Mouse (Mus musculus): ENCODE results near the gene Sec24c. TPM values are rescaled to one million over a fixed set of nuclear protein-coding genes. Genes with fewer than 3 reads are reported as not detected.
A peak's percentile ranks its signal among the peaks of the same experiment; 100 is the strongest.
"Not testable (repeated sequence)": the region's sequence is repeated elsewhere in the genome, so short reads cannot be mapped to it uniquely, and the experiment has no call there.

Sec24c gene
- polyA plus RNA-seq, 1 experiment from 2014 or later: 101 TPM

DNA sequence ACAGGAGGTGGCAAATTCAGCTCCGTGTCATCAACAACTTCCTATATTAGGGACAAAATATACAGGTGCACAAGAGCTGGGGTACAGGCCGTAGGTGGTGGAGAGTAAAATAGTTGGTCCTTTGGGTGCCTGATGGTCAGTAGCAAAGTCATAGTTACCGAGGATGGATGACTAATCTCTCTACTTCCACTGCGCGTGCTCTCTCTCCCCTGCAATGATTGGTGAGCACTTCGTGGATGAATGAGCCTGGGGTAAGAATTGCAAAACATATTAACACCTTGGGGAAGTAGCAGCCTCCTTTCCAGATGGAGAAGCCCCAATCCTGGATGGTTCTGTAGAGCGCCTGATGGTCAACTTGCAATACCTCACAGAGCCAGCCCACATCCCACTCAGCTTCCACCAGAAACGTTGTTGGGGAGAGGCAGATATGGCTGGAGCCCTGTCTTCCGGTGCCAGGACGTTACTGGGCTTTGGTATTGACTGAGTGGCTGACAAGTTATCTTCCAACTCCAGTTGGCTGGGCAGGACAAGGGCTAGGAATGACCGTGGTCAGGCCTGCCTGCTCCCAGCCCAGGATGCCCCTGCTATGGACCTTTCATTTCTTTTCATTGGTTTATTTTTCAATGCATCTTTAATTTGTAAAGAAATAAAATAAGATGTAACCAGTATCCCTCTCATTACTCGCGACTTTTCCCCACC is 20.2 kb downstream of the Sec24c start:
- 47% methylated on average over 13 of the region's 13 CpGs for WGBS
- peaks cover 68% of the 10 kb centered on the region for H3K36me3 ChIP-seq
- H3K4me3 ChIP-seq: peak overlapping the region; percentile 81
- H3K4me1 ChIP-seq: peaks cover 53% of the 10 kb centered on the region
- no peaks in the 10 kb centered on the region for H3K9me3 ChIP-seq
- peak overlapping the region; percentile 96 for H3K27ac ChIP-seq
- no peak for DNase-seq (ENCODE audit: low spot score)
- no peaks in the 10 kb centered on the region for H3K27me3 ChIP-seq (ENCODE audit: insufficient read depth, poor library complexity, severe bottlenecking)

DNA sequence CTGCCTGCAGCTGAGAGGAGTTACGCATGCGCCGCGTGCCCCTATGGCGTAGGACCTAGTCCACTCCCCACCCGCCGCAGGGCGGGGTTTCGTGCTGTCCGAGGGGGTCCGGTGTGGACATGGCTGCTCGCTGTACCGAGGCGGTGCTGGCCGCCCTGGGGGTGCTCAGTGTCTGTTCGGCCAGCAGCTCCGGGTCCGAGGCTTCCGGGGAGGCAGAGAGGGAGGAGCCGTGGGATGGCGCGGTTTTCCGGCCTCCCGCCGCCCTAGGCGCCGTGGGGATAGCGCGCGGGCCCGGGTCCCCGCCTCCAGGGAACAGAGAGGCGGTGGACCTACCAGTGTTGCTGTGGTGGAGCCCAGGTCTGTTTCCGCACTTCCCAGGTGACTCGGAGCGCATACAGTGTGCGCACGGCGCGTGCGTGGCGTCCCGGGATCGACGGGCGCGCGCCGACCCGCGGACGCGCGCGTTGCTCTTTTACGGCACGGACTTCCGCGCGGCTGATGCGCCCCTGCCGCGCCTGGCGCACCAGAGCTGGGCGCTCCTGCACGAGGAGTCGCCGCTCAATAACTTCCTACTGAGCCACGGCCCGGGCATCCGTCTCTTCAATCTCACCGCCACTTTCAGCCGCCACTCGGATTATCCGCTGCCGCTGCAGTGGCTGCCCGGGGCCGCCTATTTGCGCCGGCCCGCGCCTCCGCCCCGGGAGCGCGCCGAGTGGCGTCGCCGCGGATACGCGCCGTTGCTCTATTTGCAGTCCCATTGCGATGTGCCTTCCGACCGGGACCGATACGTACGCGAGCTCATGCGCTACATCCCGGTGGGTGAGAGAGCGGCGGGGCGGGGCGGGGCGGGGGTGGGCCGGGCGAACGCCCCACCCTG is 21.0 kb downstream of the Sec24c start, which contains the start of gene Fut11:
Fut11 (plus strand) TSS at position 85 of the 877 bp plus-strand sequence.
- under 1% methylated on average over 111 of the region's 111 CpGs for WGBS

DNA sequence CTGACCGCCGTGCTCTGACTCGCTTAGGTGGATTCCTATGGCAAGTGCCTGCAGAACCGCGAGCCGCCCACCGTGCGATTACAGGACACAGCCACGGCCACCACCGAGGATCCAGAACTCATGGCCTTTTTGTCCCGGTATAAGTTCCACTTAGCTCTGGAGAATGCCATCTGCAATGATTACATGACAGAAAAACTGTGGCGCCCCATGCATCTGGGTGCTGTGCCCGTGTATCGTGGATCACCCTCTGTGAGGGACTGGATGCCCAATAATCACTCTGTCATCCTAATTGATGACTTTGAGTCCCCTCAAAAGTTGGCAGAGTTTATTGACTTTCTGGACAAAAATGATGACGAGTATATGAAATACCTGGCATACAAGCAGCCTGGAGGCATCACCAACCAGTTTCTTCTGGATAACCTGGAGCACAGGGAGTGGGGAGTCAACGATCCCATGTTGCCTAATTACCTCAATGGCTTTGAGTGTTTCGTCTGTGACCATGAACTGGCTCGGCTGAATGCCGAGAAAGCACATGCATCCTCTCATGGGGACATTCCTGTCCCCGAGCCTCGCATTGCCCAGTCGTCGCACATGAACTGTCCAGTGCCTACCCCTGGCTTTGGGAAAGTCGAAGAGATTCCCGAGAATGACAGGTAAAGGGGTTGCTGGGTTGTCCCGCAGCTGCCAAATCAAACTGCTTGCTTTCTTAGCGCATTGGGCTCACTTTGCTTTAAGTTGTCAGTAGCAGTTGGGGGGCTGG is 21.8 kb downstream of the Sec24c start:
- Histone ChIP-seq H3K4me3 (peak overlapping the region; percentile 81), H3K36me3 (peaks cover 58% of the 10 kb centered on the region), H3K27me3 (ENCODE audit: insufficient read depth, poor library complexity, severe bottlenecking) (no peaks in the 10 kb centered on the region), H3K9me3 (no peaks in the 10 kb centered on the region), H3K4me1 (peaks cover 54% of the 10 kb centered on the region), H3K27ac (peak overlapping the region; percentile 96)
- no peak for DNase-seq (ENCODE audit: low spot score)
- WGBS: 15% methylated on average over 27 of the region's 27 CpGs

More for the DNA sequence above, 21.0 kb downstream of the Sec24c start, which contains the start of gene Fut11:
- peak; percentile 95 for DNase-seq (ENCODE audit: low spot score)
- H3K4me1 ChIP-seq: peaks cover 53% of the 10 kb centered on the region
- H3K36me3 ChIP-seq: peaks cover 62% of the 10 kb centered on the region
- H3K27ac ChIP-seq: peak within 1 kb of the TSS; percentile 96
- peak within 1 kb of the TSS; percentile 81 for H3K4me3 ChIP-seq
- no peaks in the 10 kb centered on the region for H3K27me3 ChIP-seq (ENCODE audit: insufficient read depth, poor library complexity, severe bottlenecking)
- no peaks in the 10 kb centered on the region for H3K9me3 ChIP-seq

DNA sequence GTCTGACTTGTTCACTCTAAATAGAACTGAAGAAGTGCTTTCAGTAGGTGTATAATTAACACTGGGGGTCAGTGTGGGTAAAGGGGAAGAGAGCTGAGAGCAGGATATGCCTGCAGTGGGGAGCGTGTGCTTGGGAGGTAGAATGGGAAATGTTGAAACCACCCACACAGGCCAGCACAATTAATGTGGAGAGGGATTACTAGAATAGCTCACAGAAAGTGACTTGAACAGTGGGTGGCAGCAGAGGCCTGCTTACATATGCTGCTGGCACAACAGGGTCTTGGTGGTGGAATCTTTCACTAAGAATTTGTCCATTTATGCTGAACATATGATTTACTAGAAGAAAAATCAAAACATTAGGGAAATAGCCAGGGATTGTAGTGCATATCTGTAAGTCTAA is 22.9 kb downstream of the Sec24c start:
- WGBS: 30% methylated on average over 1 of the region's 1 CpGs
- no peak for DNase-seq (ENCODE audit: low spot score)
- Histone ChIP-seq H3K27me3 (ENCODE audit: insufficient read depth, poor library complexity, severe bottlenecking) (no peaks in the 10 kb centered on the region), H3K9me3 (no peaks in the 10 kb centered on the region), H3K27ac (no peak overlapping the region), H3K4me1 (peaks cover 65% of the 10 kb centered on the region), H3K36me3 (peaks cover 48% of the 10 kb centered on the region), H3K4me3 (peak overlapping the region; percentile 81)

DNA sequence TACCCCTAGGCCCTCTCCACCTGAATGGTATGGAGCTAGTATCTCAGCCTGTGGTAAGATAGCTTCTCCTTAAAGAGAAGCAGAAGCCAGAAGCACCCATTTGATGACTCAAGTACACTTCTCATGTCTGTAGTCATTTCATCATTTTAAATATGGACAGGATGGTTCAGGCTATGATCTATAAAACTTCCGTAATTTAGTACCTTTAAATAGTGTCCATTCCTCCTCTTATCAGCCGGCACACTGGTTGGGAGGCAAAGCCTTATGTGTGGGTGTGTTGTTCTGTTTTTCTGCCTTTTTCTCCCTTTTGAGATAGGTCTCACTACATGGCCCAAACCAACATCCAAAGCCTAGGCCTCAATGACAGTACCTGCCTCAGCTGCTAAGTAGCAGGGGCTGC is 24.4 kb downstream of the Sec24c start:
- Histone ChIP-seq H3K9me3 (no peaks in the 10 kb centered on the region), H3K4me3 (no peak overlapping the region), H3K27ac (no peak overlapping the region), H3K4me1 (peaks cover 64% of the 10 kb centered on the region), H3K36me3 (peaks cover 32% of the 10 kb centered on the region), H3K27me3 (ENCODE audit: insufficient read depth, poor library complexity, severe bottlenecking) (no peaks in the 10 kb centered on the region)
- WGBS: 78% methylated on average over 2 of the region's 2 CpGs
- DNase-seq (ENCODE audit: low spot score): no peak

DNA sequence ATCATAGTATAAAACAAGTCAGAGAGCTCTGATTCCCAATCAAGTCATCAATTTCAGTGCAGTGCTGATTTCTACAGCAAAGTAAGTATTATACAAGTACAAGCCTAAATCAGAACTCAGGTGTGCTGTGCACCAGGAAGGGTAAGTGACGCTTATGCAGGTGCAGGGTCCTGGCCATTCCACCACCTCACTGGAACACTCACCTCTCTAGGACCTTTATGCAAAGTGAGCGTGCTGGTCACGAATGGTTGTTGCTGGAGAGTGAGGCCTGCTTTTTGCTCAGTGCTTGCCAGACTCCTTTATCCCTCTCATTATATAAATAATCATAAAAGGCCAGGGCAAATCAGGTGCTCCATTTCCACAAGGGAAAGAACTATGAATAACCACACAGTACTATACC is 26.3 kb downstream of the Sec24c start:
- no peak for DNase-seq (ENCODE audit: low spot score)
- peaks cover 46% of the 10 kb centered on the region for H3K4me1 ChIP-seq
- H3K4me3 ChIP-seq: no peak overlapping the region
- no peaks in the 10 kb centered on the region for H3K27me3 ChIP-seq (ENCODE audit: insufficient read depth, poor library complexity, severe bottlenecking)
- H3K27ac ChIP-seq: no peak overlapping the region
- H3K36me3 ChIP-seq: peaks cover 33% of the 10 kb centered on the region
- 91% methylated on average over 3 of the region's 3 CpGs for WGBS
- H3K9me3 ChIP-seq: no peaks in the 10 kb centered on the region

DNA sequence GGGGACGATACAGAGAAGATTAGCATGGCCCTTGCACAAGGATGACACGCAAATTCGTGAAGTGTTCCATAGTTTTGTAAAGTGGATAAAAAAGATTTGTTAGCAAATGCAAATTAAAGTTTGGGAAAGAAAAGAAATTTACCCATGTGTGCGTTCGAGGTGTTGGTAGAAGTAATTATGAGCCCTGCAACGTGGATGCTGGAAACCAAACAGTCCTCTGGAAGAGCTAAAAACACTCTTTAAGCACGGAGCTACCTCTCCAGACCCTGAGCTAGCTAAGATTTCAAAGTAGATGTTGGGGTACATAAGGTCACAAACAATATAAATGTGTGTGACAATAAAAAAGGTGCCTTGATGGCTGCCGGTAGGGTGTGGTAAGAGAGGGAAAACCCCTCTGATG is 27.4 kb downstream of the Sec24c start:
- Histone ChIP-seq H3K4me1 (peaks cover 36% of the 10 kb centered on the region), H3K4me3 (peak overlapping the region; percentile 83), H3K27ac (peak overlapping the region; percentile 98; the same call in 1 of the 2 replicates), H3K27me3 (ENCODE audit: insufficient read depth, poor library complexity, severe bottlenecking) (no peaks in the 10 kb centered on the region), H3K36me3 (peaks cover 35% of the 10 kb centered on the region), H3K9me3 (no peaks in the 10 kb centered on the region)
- DNase-seq (ENCODE audit: low spot score): no peak
- 78% methylated on average over 8 of the region's 8 CpGs for WGBS

DNA sequence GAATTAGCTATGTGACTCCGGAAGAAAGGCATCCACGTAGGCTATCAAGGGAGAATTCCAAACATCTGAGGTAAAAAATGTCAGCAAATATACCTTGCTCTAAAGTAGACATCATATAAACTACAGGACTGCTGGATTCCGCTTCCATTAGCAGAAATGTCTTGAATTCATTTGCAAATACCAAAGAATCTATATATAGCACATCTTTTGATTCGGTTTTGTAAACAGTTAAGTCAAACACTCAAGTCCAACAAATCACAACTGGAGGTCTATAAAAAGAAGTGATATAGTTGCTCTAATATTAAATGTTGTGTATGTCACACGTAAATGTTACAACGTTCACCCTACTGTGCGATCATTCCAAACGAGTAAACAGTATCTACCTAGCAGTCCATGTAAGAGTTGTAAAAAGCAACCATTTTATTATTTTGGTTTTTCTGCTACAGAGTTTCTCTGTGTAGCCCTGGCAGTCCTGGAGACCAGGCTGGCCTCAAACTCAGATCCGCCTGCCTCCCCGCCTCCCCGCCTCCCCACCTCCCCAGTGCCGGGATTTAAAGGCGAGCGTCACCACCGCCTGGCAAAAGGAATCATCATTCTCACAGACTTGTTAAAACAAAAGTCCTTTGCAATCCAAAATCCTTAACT is 28.1 kb downstream of the Sec24c start:
- no peaks in the 10 kb centered on the region for H3K9me3 ChIP-seq
- H3K27me3 ChIP-seq (ENCODE audit: insufficient read depth, poor library complexity, severe bottlenecking): no peaks in the 10 kb centered on the region
- DNase-seq (ENCODE audit: low spot score): no peak
- H3K36me3 ChIP-seq: peaks cover 35% of the 10 kb centered on the region
- H3K4me3 ChIP-seq: peak overlapping the region; percentile 83
- H3K4me1 ChIP-seq: peaks cover 30% of the 10 kb centered on the region
- WGBS: 9% methylated on average over 15 of the region's 15 CpGs
- H3K27ac ChIP-seq: peak overlapping the region; percentile 98

DNA sequence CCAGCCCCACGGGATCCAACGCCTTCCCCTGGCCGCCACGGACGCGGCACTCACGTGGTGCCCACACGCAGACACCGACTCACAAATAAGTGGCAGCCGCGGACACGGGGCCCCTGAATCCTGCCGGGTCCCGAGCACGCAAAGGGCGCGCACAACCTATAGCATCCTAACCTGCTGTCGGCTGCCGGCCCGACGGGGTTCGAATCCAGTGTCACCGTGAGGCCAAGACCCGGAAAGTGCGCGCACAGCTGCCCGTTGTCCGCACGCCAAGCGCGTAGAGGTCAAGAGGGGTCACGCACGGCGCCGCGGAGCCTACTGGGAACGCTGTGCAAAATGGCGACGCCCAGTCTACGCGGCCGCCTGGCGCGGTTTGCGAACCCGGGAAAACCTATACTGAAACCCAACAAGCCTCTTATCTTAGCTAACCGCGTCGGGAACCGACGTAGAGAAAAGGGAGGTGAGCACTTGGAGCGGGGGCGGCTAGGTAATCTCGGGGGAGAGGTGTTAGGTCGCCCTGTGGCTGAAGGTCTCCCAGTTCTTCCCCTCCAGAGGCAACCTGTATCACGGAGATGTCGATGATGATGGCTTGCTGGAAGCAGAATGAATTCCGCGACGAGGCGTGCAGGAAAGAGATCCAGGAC is 28.8 kb downstream of the Sec24c start, which contains the start of gene Chchd1:
Chchd1 (plus strand) TSS at position 266 of the 641 bp plus-strand sequence.
- no peaks in the 10 kb centered on the region for H3K27me3 ChIP-seq (ENCODE audit: insufficient read depth, poor library complexity, severe bottlenecking)
- peaks cover 26% of the 10 kb centered on the region for H3K4me1 ChIP-seq
- DNase-seq (ENCODE audit: low spot score): peak; percentile 96
- H3K36me3 ChIP-seq: peaks cover 37% of the 10 kb centered on the region
- peak within 1 kb of the TSS; percentile 83 for H3K4me3 ChIP-seq
- no peaks in the 10 kb centered on the region for H3K9me3 ChIP-seq
- WGBS: under 1% methylated on average over 61 of the region's 61 CpGs
- peak within 1 kb of the TSS; percentile 98 for H3K27ac ChIP-seq

DNA sequence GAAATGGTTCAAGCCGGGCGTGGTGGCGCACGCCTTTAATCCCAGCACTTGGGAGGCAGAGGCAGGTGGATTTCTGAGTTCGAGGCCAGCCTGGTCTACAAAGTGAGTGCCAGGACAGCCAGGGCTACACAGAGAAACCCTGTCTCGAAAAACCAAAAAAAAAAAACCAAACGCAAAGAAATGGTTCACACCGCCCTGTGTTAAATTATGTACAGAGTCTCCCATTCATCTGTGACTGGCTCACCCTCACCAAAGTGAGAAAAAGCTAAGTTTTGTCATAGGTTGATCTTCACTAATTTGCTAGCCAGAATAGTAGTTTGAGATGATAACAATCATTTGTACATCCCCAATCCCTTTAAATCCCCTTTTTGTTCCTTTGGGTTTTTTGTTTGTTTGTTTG is 29.4 kb downstream of the Sec24c start:
- 10% methylated on average over 8 of the region's 8 CpGs for WGBS
- H3K9me3 ChIP-seq; DNase-seq (ENCODE audit: low spot score); H3K27me3 ChIP-seq (ENCODE audit: insufficient read depth, poor library complexity, severe bottlenecking): not testable (repeated sequence)
- peaks cover 24% of the 10 kb centered on the region for H3K4me1 ChIP-seq
- H3K36me3 ChIP-seq: peaks cover 31% of the 10 kb centered on the region
- H3K4me3 ChIP-seq: peak overlapping the region; percentile 83
- H3K27ac ChIP-seq: peak overlapping the region; percentile 98

DNA sequence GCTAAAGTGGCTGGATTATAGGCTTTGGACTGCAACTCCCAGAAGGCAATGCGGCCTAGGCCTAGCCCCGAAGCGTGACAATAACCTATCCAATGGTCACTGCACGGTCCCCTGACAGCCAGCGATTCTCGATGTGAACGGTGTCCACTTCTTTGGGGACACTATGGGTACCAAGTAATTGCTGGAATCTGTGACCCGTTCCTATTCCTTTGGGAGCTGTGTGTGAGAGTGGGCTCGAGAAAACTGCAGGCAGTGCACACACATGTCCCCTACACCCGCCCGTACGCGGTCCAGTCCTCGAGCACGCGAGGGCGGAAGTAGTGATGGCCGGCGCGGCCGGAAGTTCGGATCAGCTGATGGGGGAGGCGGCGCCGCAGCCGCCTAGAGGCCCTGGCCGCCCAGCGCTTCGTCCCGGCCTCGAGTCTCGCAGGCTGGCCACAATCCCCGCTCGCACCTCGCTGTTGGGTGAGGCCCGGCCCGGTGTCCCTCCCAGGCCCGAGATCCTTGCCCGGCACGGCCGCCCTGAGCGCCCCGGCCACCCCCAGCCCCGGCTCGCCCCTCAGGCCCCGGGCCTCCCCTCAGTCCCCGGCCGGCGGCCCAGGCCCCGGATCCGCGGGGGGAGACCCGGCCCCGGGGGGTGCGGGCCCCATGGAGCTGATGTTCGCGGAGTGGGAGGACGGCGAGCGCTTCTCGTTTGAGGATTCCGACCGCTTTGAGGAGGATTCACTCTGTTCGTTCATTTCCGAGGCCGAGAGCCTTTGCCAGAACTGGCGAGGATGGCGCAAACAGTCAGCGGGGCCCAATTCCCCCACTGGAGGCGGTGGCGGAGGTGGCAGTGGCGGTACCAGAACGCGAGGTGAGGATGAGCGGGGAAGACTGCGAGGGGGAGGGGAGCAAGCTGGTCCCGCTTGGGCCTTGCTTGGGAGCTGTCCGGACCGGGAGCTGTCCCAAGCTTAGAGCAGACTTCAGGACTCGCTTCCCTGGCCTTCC is 33.4 kb downstream of the Sec24c start, which contains the start of gene Zswim8:
Zswim8 (plus strand) TSS at position 352 of the 990 bp plus-strand sequence.
- WGBS: under 1% methylated on average over 80 of the region's 80 CpGs
- Histone ChIP-seq H3K4me3 (peak within 1 kb of the TSS; percentile 100), H3K27me3 (ENCODE audit: insufficient read depth, poor library complexity, severe bottlenecking) (no peaks in the 10 kb centered on the region), H3K36me3 (peaks cover 48% of the 10 kb centered on the region), H3K4me1 (peaks cover 24% of the 10 kb centered on the region), H3K27ac (peak within 1 kb of the TSS; percentile 98), H3K9me3 (no peaks in the 10 kb centered on the region)
- DNase-seq (ENCODE audit: low spot score): peak; percentile 96
